Mouse (Mus musculus): ENCODE data around the gene Prpf40a. TPM values are rescaled to one million over a fixed set of nuclear protein-coding genes. Genes with fewer than 3 reads are reported as not detected.

Prpf40a gene
- polyA plus RNA-seq (2017; shearing (Covaris generic)), result 170 TPM

DNA sequence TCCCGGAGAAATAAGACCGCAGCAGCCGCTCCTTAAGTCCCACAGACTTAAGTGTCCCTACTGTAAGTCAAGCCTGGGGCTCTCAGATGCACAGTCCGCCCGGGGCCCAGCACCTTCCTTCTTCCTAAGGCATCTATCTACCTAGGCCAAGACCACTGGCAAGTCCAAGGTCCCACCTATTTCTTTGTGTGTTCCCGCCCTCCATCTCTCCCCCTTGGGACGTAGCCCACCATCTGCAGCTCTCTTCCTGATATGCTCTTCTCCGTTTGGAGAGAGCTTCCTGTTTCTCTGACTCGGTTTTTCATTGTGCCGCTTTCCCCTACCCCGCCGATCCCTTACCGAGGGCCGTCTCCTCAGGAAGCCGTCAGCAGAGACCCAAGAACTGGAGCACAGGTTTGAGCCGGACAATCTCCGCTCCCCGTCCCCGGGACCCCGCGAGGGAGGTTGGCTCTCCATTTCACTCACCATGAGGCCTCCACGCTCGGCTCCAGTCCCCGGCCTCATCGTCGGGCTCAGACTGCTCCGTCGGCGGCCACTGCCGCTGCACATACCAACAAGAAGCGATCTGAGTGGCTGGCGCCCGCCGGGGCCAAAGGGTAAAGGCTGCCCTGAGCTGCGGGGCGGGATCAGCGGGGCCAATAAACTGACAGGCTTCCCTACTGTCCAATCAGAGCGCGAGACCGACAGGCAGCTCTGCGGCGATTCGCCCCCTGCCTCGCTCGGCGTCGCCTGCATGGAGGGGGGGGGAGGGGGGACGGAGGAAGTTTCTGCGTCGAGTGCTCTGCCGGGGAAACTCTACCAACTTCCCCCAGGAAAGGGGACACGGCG is at the start of gene Prpf40a:
Prpf40a (minus strand) TSS at position 601 of the 828 bp plus-strand sequence.

DNA sequence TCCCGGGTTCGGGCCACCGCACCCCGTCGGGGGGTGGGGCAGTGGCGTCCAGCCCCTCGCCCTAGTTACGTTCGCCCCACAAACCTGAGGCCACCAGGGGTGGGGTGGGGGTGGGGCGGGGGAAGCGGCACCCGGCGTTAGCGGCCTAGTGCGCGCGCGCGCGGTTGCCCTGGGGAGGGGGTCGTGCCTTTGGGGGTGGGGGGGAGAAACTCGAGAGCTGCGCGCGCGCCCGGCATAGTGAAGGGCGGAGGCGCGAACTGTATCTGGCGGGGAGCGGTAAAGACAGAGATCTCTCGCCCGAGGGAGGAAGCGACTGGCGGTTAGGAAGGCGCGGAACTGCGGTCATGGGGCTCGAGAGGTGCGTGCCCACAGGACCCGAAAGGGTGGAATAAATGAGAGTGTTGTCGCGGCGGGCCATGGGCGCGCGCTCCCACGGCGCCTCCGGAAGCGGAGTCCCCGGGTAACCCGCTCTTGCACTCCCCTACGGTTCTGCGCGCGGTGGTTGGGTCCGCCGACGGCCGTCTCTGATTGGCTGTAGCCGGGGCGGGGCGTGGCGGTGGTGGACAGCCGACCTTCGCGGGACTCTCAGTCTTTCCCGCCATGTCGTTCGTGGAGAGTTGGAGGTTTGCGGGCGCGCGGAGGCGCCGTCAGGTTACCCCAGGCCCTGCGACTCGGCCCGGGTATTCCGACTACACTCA is 588 bp upstream of the Prpf40a start, which contains the start of gene Arl6ip6:
Arl6ip6 (plus strand) TSS at position 204 of the 698 bp plus-strand sequence.

Other genes with a start within 250 kb of the Prpf40a start
- 26.5 TPM for gene Arl6ip6, start 442 bp upstream of the Prpf40a start, polyA plus RNA-seq (2017; shearing (Covaris generic))